Mouse (Mus musculus): ENCODE measurements at regions not wholly inside any gene's neighbourhood (a gene's known extent, or its start where the extent isn't known, plus 50 kb on each side); places are given as distances from the start of the nearest gene placed in this dataset.

DNA sequence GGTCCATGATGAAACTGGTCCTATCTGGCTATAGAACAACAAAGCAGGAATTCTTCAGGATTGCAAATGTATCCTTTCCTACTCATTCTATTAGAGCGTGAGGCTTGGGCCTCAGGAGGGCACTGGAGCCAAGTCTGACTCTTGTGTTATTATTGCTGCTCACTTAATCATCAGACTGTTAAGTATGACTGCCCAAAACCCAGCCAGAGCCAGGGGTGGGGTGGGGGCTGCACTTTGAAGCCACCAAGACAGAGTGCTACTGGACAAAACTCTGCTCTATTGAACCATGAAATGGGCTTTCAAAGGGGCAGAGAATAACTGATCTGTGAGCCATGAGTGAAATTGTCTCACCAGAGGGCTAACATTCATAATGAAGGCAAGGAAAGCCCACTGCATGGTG lies 181.7 kb upstream of the Lpp start:
- no peak for TF ChIP-seq CTCF (IDR thresholded peaks at IDR 0.05; ENCODE audit: extremely low read depth, insufficient read depth, insufficient read length, insufficient replicate concordance)
- no peak for TF ChIP-seq POLR2A (IDR thresholded peaks at IDR 0.05; ENCODE audit: low read depth, low read length)

All from spleen, adult 2 months (tissue).